Mouse (Mus musculus): ENCODE data around the gene Slc47a1. TPM values are rescaled to one million over a fixed set of nuclear protein-coding genes. Genes with fewer than 3 reads are reported as not detected.
"Not testable (repeated sequence)": the region's sequence is repeated elsewhere in the genome, so short reads cannot be mapped to it uniquely, and the experiment has no call there.

Slc47a1 gene
- total RNA-seq (2015) = not detected in 2 replicates
- total RNA-seq (2017) = not detected in 2 replicates

- no peak for ATAC-seq (replicated peaks; ENCODE audit: poor library complexity)
Observed at GRCm38 (mm10) chr11:61377881-61378613, at the start of gene Slc47a1. Gene Slc47a1 (minus strand): TSS chr11:61378345.

- ATAC-seq (replicated peaks; ENCODE audit: poor library complexity) = no peak
Observed at GRCm38 (mm10) chr11:61419253-61419652, 41.1 kb upstream of the Slc47a1 start.

- peak; percentile 77 for ATAC-seq (replicated peaks; ENCODE audit: poor library complexity)
Observed at GRCm38 (mm10) chr11:61417945-61418551, 39.9 kb upstream of the Slc47a1 start.

- ATAC-seq (replicated peaks; ENCODE audit: poor library complexity) = not testable (repeated sequence)
Observed at GRCm38 (mm10) chr11:61416540-61416939, 38.4 kb upstream of the Slc47a1 start.

GRCm38 (mm10) chr11:61415444-61415843, 37.3 kb upstream of the Slc47a1 start:
- no peak for ATAC-seq (replicated peaks; ENCODE audit: poor library complexity)

GRCm38 (mm10) chr11:61414560-61414959, 36.4 kb upstream of the Slc47a1 start:
- ATAC-seq (replicated peaks; ENCODE audit: poor library complexity) = no peak

GRCm38 (mm10) chr11:61413411-61413810, 35.3 kb upstream of the Slc47a1 start:
- ATAC-seq (replicated peaks; ENCODE audit: poor library complexity) = no peak

GRCm38 (mm10) chr11:61411809-61412208, 33.7 kb upstream of the Slc47a1 start:
- no peak for ATAC-seq (replicated peaks; ENCODE audit: poor library complexity)

- no peak for ATAC-seq (replicated peaks; ENCODE audit: poor library complexity)
Observed at GRCm38 (mm10) chr11:61411221-61411620, 33.1 kb upstream of the Slc47a1 start.

- peak; percentile 51 for ATAC-seq (replicated peaks; ENCODE audit: poor library complexity)
Observed at GRCm38 (mm10) chr11:61410129-61410528, 32.0 kb upstream of the Slc47a1 start.

- ATAC-seq (replicated peaks; ENCODE audit: poor library complexity) = no peak
Observed at GRCm38 (mm10) chr11:61409051-61409450, 30.9 kb upstream of the Slc47a1 start.

GRCm38 (mm10) chr11:61408184-61409027, 30.3 kb upstream of the Slc47a1 start:
- peak; percentile 68 for ATAC-seq (replicated peaks; ENCODE audit: poor library complexity)

GRCm38 (mm10) chr11:61407638-61408183, 29.6 kb upstream of the Slc47a1 start:
- ATAC-seq (replicated peaks; ENCODE audit: poor library complexity) = peak; percentile 76

GRCm38 (mm10) chr11:61401794-61402193, 23.6 kb upstream of the Slc47a1 start:
- ATAC-seq (replicated peaks; ENCODE audit: poor library complexity) = no peak

- no peak for ATAC-seq (replicated peaks; ENCODE audit: poor library complexity)
Observed at GRCm38 (mm10) chr11:61400681-61401346, 22.7 kb upstream of the Slc47a1 start.

GRCm38 (mm10) chr11:61397423-61398043, 19.4 kb upstream of the Slc47a1 start:
- ATAC-seq (replicated peaks; ENCODE audit: poor library complexity) = not testable (repeated sequence)

GRCm38 (mm10) chr11:61388936-61389335, 10.8 kb upstream of the Slc47a1 start:
- ATAC-seq (replicated peaks; ENCODE audit: poor library complexity) = no peak

GRCm38 (mm10) chr11:61388012-61388411, 9.9 kb upstream of the Slc47a1 start:
- no peak for ATAC-seq (replicated peaks; ENCODE audit: poor library complexity)

- ATAC-seq (replicated peaks; ENCODE audit: poor library complexity) = no peak
Observed at GRCm38 (mm10) chr11:61387233-61387632, 9.1 kb upstream of the Slc47a1 start.

- ATAC-seq (replicated peaks; ENCODE audit: poor library complexity) = no peak
Observed at GRCm38 (mm10) chr11:61385725-61386124, 7.6 kb upstream of the Slc47a1 start.

All from megakaryocyte progenitor cell, adult 5-6 weeks (primary cell).